Mouse (Mus musculus): ENCODE data around the gene Armc12. TPM values are rescaled to one million over a fixed set of nuclear protein-coding genes. Genes with fewer than 3 reads are reported as not detected.

The Armc12 gene
- polyA plus RNA-seq, 1 experiment = not detected

- Histone ChIP-seq H3K4me1 (ENCODE audit: control insufficient read depth, insufficient read depth, low read length) (no peaks in the 10 kb centered on the region), H3K4me3 (ENCODE audit: insufficient read depth, low read length) (no peak overlapping the region), H3K27ac (ENCODE audit: insufficient read depth, low read length) (no peak overlapping the region)
- TF ChIP-seq CTCF (IDR thresholded peaks at IDR 0.05; ENCODE audit: borderline replicate concordance, insufficient read depth, low read length) (no peak), POLR2A (IDR thresholded peaks at IDR 0.05; ENCODE audit: low read depth, low read length) (no peak)
These were observed 31.4 kb upstream of the Armc12 start for GRCm38 (mm10) chr17:28499190-28499589.

- no peak overlapping the region for H3K4me3 ChIP-seq (ENCODE audit: insufficient read depth, low read length)
- H3K27ac ChIP-seq (ENCODE audit: insufficient read depth, low read length) = no peak overlapping the region
- TF ChIP-seq POLR2A (IDR thresholded peaks at IDR 0.05; ENCODE audit: low read depth, low read length) = no peak
- TF ChIP-seq CTCF (IDR thresholded peaks at IDR 0.05; ENCODE audit: borderline replicate concordance, insufficient read depth, low read length) = no peak
- H3K4me1 ChIP-seq (ENCODE audit: control insufficient read depth, insufficient read depth, low read length) = no peaks in the 10 kb centered on the region
These were observed 30.1 kb upstream of the Armc12 start for GRCm38 (mm10) chr17:28500465-28500864.

- no peak overlapping the region for H3K27ac ChIP-seq (ENCODE audit: insufficient read depth, low read length)
- no peak overlapping the region for H3K4me3 ChIP-seq (ENCODE audit: insufficient read depth, low read length)
- no peaks in the 10 kb centered on the region for H3K4me1 ChIP-seq (ENCODE audit: control insufficient read depth, insufficient read depth, low read length)
- TF ChIP-seq POLR2A (IDR thresholded peaks at IDR 0.05; ENCODE audit: low read depth, low read length) (no peak), CTCF (IDR thresholded peaks at IDR 0.05; ENCODE audit: borderline replicate concordance, insufficient read depth, low read length) (no peak)
These were observed 28.3 kb upstream of the Armc12 start for GRCm38 (mm10) chr17:28502196-28502821.

- H3K4me3 ChIP-seq (ENCODE audit: insufficient read depth, low read length) = no peak overlapping the region
- no peak for TF ChIP-seq POLR2A (IDR thresholded peaks at IDR 0.05; ENCODE audit: low read depth, low read length)
- TF ChIP-seq CTCF (IDR thresholded peaks at IDR 0.05; ENCODE audit: borderline replicate concordance, insufficient read depth, low read length) = no peak
- H3K4me1 ChIP-seq (ENCODE audit: control insufficient read depth, insufficient read depth, low read length) = no peaks in the 10 kb centered on the region
- no peak overlapping the region for H3K27ac ChIP-seq (ENCODE audit: insufficient read depth, low read length)
These were observed 26.4 kb upstream of the Armc12 start for GRCm38 (mm10) chr17:28504182-28504581.

- Histone ChIP-seq H3K4me3 (ENCODE audit: insufficient read depth, low read length) (no peak overlapping the region), H3K4me1 (ENCODE audit: control insufficient read depth, insufficient read depth, low read length) (no peaks in the 10 kb centered on the region), H3K27ac (ENCODE audit: insufficient read depth, low read length) (no peak overlapping the region)
- TF ChIP-seq CTCF (IDR thresholded peaks at IDR 0.05; ENCODE audit: borderline replicate concordance, insufficient read depth, low read length) = no peak
- no peak for TF ChIP-seq POLR2A (IDR thresholded peaks at IDR 0.05; ENCODE audit: low read depth, low read length)
These were observed 25.0 kb upstream of the Armc12 start for GRCm38 (mm10) chr17:28505591-28505990.

GRCm38 (mm10) chr17:28506895-28507294 lies 23.7 kb upstream of the Armc12 start:
- no peak overlapping the region for H3K4me3 ChIP-seq (ENCODE audit: insufficient read depth, low read length)
- peaks cover 3% of the 10 kb centered on the region; the same call in 1 of the 2 replicates for H3K4me1 ChIP-seq (ENCODE audit: control insufficient read depth, insufficient read depth, low read length)
- TF ChIP-seq POLR2A (IDR thresholded peaks at IDR 0.05; ENCODE audit: low read depth, low read length) (no peak), CTCF (IDR thresholded peaks at IDR 0.05; ENCODE audit: borderline replicate concordance, insufficient read depth, low read length) (no peak)
- no peak overlapping the region for H3K27ac ChIP-seq (ENCODE audit: insufficient read depth, low read length)

- H3K27ac ChIP-seq (ENCODE audit: insufficient read depth, low read length) = no peak overlapping the region
- no peak for TF ChIP-seq POLR2A (IDR thresholded peaks at IDR 0.05; ENCODE audit: low read depth, low read length)
- TF ChIP-seq CTCF (IDR thresholded peaks at IDR 0.05; ENCODE audit: borderline replicate concordance, insufficient read depth, low read length) = no peak
- H3K4me1 ChIP-seq (ENCODE audit: control insufficient read depth, insufficient read depth, low read length) = peaks cover 5% of the 10 kb centered on the region
- no peak overlapping the region for H3K4me3 ChIP-seq (ENCODE audit: insufficient read depth, low read length)
These were observed 23.1 kb upstream of the Armc12 start for GRCm38 (mm10) chr17:28507496-28507895.

- TF ChIP-seq POLR2A (IDR thresholded peaks at IDR 0.05; ENCODE audit: low read depth, low read length) (no peak), CTCF (IDR thresholded peaks at IDR 0.05; ENCODE audit: borderline replicate concordance, insufficient read depth, low read length) (no peak)
- Histone ChIP-seq H3K4me3 (ENCODE audit: insufficient read depth, low read length) (no peak overlapping the region), H3K27ac (ENCODE audit: insufficient read depth, low read length) (no peak overlapping the region), H3K4me1 (ENCODE audit: control insufficient read depth, insufficient read depth, low read length) (peaks cover 9% of the 10 kb centered on the region)
These were observed 19.9 kb upstream of the Armc12 start for GRCm38 (mm10) chr17:28510445-28511342.

GRCm38 (mm10) chr17:28511616-28512541 lies 18.7 kb upstream of the Armc12 start:
- TF ChIP-seq CTCF (IDR thresholded peaks at IDR 0.05; ENCODE audit: borderline replicate concordance, insufficient read depth, low read length) (no peak), POLR2A (IDR thresholded peaks at IDR 0.05; ENCODE audit: low read depth, low read length) (no peak)
- Histone ChIP-seq H3K4me3 (ENCODE audit: insufficient read depth, low read length) (no peak overlapping the region), H3K4me1 (ENCODE audit: control insufficient read depth, insufficient read depth, low read length) (peaks cover 13% of the 10 kb centered on the region), H3K27ac (ENCODE audit: insufficient read depth, low read length) (no peak overlapping the region)
